Mouse (Mus musculus): ENCODE results near the gene Olfr1373. TPM values are rescaled to one million over a fixed set of nuclear protein-coding genes. Genes with fewer than 3 reads are reported as not detected.

Olfr1373 gene
- polyA plus RNA-seq, 1 experiment, result not detected

DNA sequence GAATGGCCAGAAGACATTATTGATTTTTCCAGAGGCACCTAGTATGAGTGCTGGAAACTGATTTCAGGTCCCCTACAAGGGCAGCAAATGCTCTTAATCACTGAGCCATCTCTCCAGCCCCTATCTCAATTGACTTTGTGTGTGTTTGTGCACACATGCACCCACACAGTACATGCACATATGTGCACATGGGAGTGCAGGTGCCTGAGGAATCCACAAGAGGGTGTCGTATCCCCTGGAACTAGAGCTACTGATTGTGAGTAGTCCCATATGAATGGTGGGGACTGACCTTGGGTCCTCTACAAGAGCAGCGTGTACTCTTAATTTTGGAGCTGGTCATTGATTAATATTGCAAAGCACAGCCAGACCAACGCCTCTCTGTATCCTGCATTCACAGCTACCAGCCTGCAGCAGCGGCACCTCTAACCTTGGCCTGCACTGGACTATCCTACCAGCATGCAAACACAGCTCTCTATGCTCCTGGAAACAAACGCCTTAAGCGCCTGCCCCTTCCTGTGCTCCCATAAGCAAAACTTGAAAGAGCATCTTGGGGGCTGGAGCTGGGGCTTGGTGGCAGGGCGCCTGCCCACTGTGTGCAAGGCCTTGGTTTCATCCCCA lies 14.8 kb downstream of the Olfr1373 start:
- no peaks in the 10 kb centered on the region for H3K36me3 ChIP-seq (ENCODE audit: control insufficient read depth, insufficient read depth, low read length)
- H3K4me3 ChIP-seq (ENCODE audit: insufficient read depth, low read depth, low read length), result no peak overlapping the region
- H3K27ac ChIP-seq (ENCODE audit: insufficient read depth, low read depth, low read length), result no peak overlapping the region
- no peaks in the 10 kb centered on the region for H3K27me3 ChIP-seq (replicated peaks; ENCODE audit: control insufficient read depth, insufficient read depth, low read length)
- TF ChIP-seq POLR2A (IDR thresholded peaks at IDR 0.05; ENCODE audit: low read depth, low read length), result no peak
- peak; percentile 28 for TF ChIP-seq CTCF (conservative IDR thresholded peaks at IDR 0.05; ENCODE audit: insufficient read depth, insufficient read length, low read depth, low read length)
- no peak for DNase-seq
- 78% methylated on average over 7 of the region's 7 CpGs for WGBS
- H3K4me1 ChIP-seq (ENCODE audit: control insufficient read depth, insufficient read depth, low read length), result no peaks in the 10 kb centered on the region

DNA sequence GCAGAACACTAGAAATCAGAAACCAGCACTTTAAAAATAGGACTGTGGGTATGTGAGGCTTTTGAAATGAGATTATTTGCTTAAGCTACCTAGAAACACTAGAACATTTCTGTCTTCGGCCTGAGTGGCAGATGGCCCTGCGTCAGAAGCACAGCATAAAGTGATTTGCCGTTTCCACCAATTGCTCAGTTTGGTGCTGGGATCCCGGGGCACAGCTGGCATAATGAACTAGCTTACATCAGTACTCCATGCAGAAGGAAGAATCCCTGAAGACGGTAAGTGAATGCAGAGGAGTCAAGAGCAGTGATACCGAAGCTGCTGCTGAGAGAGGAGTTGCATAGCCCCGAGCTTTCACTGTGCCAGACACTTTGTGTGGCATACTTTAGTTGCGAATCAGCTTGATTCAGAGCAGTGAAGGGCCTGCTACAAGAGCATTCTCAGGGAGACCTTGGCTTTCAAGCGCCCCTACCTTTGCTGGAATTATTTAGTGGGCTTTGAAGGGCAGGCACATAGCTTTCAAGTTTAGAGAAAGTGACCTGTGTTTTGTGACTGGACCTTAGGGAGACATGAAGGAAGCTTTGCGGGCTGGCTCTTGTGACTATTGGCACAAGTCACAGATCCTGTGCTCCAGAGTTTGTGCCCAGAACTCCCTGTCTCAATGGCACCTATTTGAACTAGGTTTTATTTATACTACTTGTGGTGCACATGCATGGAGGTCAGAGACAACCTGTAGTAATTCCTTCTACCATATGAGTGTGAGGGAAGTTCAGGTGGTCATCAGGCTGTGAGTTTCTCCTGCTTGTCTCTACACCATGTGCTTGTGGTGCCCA lies 15.5 kb downstream of the Olfr1373 start:
- WGBS, result 65% methylated on average over 10 of the region's 10 CpGs
- Histone ChIP-seq H3K4me1 (ENCODE audit: control insufficient read depth, insufficient read depth, low read length) (no peaks in the 10 kb centered on the region), H3K4me3 (ENCODE audit: insufficient read depth, low read depth, low read length) (no peak overlapping the region), H3K27ac (ENCODE audit: insufficient read depth, low read depth, low read length) (no peak overlapping the region), H3K36me3 (ENCODE audit: control insufficient read depth, insufficient read depth, low read length) (no peaks in the 10 kb centered on the region), H3K27me3 (replicated peaks; ENCODE audit: control insufficient read depth, insufficient read depth, low read length) (no peaks in the 10 kb centered on the region)
- TF ChIP-seq CTCF (conservative IDR thresholded peaks at IDR 0.05; ENCODE audit: insufficient read depth, insufficient read length, low read depth, low read length), result no peak
- TF ChIP-seq POLR2A (IDR thresholded peaks at IDR 0.05; ENCODE audit: low read depth, low read length), result no peak
- no peak for DNase-seq

DNA sequence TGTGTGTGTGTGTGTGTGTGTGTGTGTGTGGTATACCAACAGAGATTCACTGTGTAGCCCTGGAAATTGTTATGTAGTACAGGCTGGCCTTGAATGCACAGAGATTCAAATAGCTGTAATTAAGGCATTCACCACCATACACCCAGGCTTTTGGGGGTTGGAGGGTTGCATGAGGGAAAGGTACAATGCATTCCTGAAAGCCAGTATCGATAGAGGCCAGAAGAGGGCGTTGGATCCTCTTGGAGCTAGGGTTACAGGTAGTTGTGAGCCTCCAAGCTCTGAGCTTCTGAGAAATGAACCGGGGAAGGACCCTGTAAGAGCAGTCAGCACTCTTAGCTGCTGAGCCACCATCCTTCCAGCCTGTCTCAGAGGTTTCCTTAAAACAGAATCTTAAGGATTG lies 16.2 kb downstream of the Olfr1373 start:
- no peak overlapping the region for H3K4me3 ChIP-seq (ENCODE audit: insufficient read depth, low read depth, low read length)
- DNase-seq, result no peak
- peaks cover 3% of the 10 kb centered on the region for H3K36me3 ChIP-seq (ENCODE audit: control insufficient read depth, insufficient read depth, low read length)
- TF ChIP-seq POLR2A (IDR thresholded peaks at IDR 0.05; ENCODE audit: low read depth, low read length) (no peak), CTCF (conservative IDR thresholded peaks at IDR 0.05; ENCODE audit: insufficient read depth, insufficient read length, low read depth, low read length) (0 out of 2 replicates have a peak, but pooled peaks have one; percentile 15)
- H3K4me1 ChIP-seq (ENCODE audit: control insufficient read depth, insufficient read depth, low read length), result no peaks in the 10 kb centered on the region
- no peaks in the 10 kb centered on the region for H3K27me3 ChIP-seq (replicated peaks; ENCODE audit: control insufficient read depth, insufficient read depth, low read length)
- WGBS, result 34% methylated on average over 3 of the region's 3 CpGs
- H3K27ac ChIP-seq (ENCODE audit: insufficient read depth, low read depth, low read length), result no peak overlapping the region

DNA sequence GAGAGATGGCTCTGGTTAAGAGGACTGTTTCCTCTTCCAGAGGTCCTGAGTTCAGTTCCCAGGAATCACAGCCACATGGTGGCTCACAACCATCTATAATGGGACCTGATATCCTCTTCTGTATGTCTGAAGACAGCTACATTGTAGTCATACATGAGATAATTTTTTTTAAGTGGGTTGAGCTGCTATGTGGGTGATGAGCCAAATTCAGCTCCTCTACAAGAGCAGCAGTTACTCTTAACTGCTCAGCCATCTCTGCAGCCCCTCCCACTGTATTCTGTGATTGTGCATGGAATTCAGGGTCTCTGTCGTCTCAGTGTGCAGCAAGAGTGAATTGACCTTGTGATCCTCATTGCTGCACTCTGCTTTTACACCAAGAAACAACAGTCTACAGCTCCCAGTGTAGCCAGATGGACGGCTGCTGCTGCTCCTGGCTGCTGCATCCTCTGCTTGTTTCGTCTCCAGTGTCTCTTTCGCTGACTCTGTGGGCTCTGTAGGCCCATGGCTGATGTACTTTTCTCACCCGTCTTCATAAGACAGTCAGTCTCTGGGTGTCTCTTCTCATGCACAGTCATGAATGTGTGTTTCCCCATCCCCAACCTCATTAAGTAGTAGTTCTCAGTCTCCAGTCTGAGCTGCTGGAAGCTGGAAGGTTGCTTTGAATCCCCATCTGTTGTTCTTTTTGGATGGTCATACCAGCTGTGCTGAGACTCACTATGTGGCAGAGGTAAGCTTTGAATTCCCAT lies 16.8 kb downstream of the Olfr1373 start:
- Histone ChIP-seq H3K27me3 (replicated peaks; ENCODE audit: control insufficient read depth, insufficient read depth, low read length) (no peaks in the 10 kb centered on the region), H3K4me1 (ENCODE audit: control insufficient read depth, insufficient read depth, low read length) (no peaks in the 10 kb centered on the region), H3K4me3 (ENCODE audit: insufficient read depth, low read depth, low read length) (no peak overlapping the region), H3K36me3 (ENCODE audit: control insufficient read depth, insufficient read depth, low read length) (peaks cover 3% of the 10 kb centered on the region), H3K27ac (ENCODE audit: insufficient read depth, low read depth, low read length) (no peak overlapping the region)
- TF ChIP-seq POLR2A (IDR thresholded peaks at IDR 0.05; ENCODE audit: low read depth, low read length), result no peak
- TF ChIP-seq CTCF (conservative IDR thresholded peaks at IDR 0.05; ENCODE audit: insufficient read depth, insufficient read length, low read depth, low read length), result no peak
- no peak for DNase-seq
- WGBS, result 69% methylated on average over 5 of the region's 5 CpGs

DNA sequence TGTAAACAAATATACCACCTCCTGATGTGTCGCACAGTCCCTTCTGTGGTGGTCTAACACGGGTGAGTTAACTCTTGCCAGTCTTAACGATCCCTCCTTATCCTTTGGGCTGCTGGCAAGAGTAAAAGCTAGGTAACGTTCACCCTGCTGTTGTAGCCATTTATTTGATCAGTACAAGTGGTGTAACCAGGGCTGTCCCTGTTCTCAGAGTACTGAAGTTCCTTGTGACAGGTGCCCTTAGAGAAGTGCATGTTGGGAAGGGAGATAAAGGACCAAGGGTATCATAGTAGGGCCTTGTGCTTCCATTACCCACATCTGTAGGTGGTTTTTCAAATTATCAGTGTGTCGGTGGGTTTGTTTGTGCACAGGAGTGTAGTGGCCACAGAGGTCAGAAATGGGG lies 17.6 kb downstream of the Olfr1373 start:
- 69% methylated on average over 5 of the region's 5 CpGs for WGBS
- no peak for DNase-seq
- H3K4me1 ChIP-seq (ENCODE audit: control insufficient read depth, insufficient read depth, low read length), result no peaks in the 10 kb centered on the region
- H3K27me3 ChIP-seq (replicated peaks; ENCODE audit: control insufficient read depth, insufficient read depth, low read length), result no peaks in the 10 kb centered on the region
- TF ChIP-seq POLR2A (IDR thresholded peaks at IDR 0.05; ENCODE audit: low read depth, low read length) (no peak), CTCF (conservative IDR thresholded peaks at IDR 0.05; ENCODE audit: insufficient read depth, insufficient read length, low read depth, low read length) (no peak)
- H3K27ac ChIP-seq (ENCODE audit: insufficient read depth, low read depth, low read length), result no peak overlapping the region
- H3K4me3 ChIP-seq (ENCODE audit: insufficient read depth, low read depth, low read length), result no peak overlapping the region
- peaks cover 3% of the 10 kb centered on the region for H3K36me3 ChIP-seq (ENCODE audit: control insufficient read depth, insufficient read depth, low read length)

DNA sequence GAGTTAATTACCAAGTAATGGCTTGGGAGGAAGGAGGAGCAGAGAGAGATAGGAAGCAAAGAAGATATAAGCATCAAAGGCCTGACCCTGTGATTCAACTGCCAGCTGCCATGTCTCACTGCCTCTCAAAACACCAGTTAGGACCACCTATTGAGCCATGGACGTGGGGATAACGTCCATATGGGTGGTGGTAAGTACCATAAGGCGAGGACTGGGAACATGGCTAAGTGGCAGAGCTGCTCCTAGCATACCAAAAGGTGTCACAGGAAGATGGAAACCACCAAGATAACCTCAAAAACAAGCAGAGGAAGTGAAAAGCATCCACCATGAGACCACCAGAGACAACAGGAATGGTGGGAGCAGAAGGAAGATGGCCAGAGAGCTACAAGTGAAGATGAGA lies 18.2 kb downstream of the Olfr1373 start:
- DNase-seq, result no peak
- Histone ChIP-seq H3K27me3 (replicated peaks; ENCODE audit: control insufficient read depth, insufficient read depth, low read length) (no peaks in the 10 kb centered on the region), H3K36me3 (ENCODE audit: control insufficient read depth, insufficient read depth, low read length) (peaks cover 6% of the 10 kb centered on the region), H3K27ac (ENCODE audit: insufficient read depth, low read depth, low read length) (no peak overlapping the region), H3K4me1 (ENCODE audit: control insufficient read depth, insufficient read depth, low read length) (no peaks in the 10 kb centered on the region), H3K4me3 (ENCODE audit: insufficient read depth, low read depth, low read length) (no peak overlapping the region)
- WGBS, result 86% methylated on average over 3 of the region's 3 CpGs
- TF ChIP-seq CTCF (conservative IDR thresholded peaks at IDR 0.05; ENCODE audit: insufficient read depth, insufficient read length, low read depth, low read length), result no peak
- no peak for TF ChIP-seq POLR2A (IDR thresholded peaks at IDR 0.05; ENCODE audit: low read depth, low read length)

DNA sequence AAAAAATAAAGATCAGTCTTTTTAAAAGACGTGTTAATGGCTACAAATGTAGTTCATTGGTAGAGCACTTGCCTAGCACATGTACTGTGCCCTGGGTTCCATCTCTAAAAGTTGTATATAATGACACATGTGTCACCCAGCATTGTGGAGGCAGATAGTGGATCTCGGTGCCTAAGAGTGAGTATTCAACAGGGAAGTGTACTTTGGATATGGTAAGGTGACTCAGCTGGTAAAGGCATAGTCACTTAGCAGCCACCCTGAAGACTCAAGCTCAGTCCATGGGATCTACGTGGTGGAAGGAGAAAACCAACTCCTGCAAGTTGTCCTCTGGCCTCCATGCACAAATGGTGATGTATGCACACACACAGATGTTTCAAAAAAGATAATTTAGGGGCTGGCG lies 20.9 kb downstream of the Olfr1373 start:
- TF ChIP-seq CTCF (conservative IDR thresholded peaks at IDR 0.05; ENCODE audit: insufficient read depth, insufficient read length, low read depth, low read length) (no peak), POLR2A (IDR thresholded peaks at IDR 0.05; ENCODE audit: low read depth, low read length) (no peak)
- no peak overlapping the region for H3K27ac ChIP-seq (ENCODE audit: insufficient read depth, low read depth, low read length)
- H3K4me3 ChIP-seq (ENCODE audit: insufficient read depth, low read depth, low read length), result no peak overlapping the region
- 0 out of 2 replicates have a peak, but pooled peaks cover 2% of the 10 kb centered on the region for H3K27me3 ChIP-seq (replicated peaks; ENCODE audit: control insufficient read depth, insufficient read depth, low read length)
- WGBS, result 89% methylated on average over 4 of the region's 4 CpGs
- peaks cover 21% of the 10 kb centered on the region for H3K36me3 ChIP-seq (ENCODE audit: control insufficient read depth, insufficient read depth, low read length)
- peaks cover 5% of the 10 kb centered on the region; the same call in 1 of the 2 replicates for H3K4me1 ChIP-seq (ENCODE audit: control insufficient read depth, insufficient read depth, low read length)
- DNase-seq, result no peak
